Mouse (Mus musculus) ovary, postnatal 14 days (tissue): ENCODE data around the gene Pknox2.

Source experiments
- DNase-seq: peaks from one replicate; pipeline ENCODE4 v3.0.0; 2022; ENCODE audit warnings: low spot score

Gene Pknox2

GRCm38 (mm10) chr9:36990626-36991368 lies 156.4 kb downstream of the Pknox2 start:
- no peak for DNase-seq

DNA sequence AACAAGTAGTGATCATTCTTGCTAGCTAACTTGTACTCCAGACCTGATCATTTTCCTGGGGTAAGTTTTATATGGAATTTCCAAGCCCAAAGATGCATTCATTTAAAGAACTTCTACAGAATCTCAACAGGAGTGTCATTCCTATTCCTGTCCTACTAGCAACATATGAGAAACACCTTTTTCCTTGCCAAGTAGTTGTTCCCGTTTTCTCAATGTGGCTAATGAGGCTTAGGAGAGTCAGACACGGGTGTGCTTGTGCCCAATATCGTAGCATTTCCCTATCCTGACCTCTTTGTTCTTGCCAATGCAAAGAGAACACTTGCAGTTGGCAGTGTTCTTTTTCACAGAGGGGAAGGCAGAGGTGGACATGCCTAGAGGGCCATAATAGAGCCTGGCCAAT lies 157.2 kb downstream of the Pknox2 start:
- no peak for DNase-seq

DNA sequence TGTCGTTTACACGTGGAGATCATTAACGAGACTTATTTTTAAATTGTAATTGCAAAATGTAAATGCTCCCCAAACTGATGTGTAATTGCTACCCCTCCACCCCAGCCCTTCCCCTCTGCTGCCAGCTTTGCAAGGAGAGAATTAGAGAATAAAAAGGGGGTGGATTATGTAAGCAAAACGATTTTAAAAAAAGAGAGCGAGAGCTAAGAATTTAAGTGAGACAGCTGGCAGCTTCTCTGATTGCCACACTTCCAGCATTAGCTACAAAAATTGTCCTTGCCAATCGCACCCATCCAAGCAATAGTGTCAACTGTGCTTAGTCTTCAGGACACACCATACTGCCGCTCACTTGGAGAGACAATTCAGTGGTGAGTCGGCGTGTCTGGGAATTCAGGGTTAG lies 162.0 kb downstream of the Pknox2 start:
- no peak for DNase-seq

- no peak for DNase-seq
Measured at GRCm38 (mm10) chr9:36976596-36977362, 170.4 kb downstream of the Pknox2 start.

DNA sequence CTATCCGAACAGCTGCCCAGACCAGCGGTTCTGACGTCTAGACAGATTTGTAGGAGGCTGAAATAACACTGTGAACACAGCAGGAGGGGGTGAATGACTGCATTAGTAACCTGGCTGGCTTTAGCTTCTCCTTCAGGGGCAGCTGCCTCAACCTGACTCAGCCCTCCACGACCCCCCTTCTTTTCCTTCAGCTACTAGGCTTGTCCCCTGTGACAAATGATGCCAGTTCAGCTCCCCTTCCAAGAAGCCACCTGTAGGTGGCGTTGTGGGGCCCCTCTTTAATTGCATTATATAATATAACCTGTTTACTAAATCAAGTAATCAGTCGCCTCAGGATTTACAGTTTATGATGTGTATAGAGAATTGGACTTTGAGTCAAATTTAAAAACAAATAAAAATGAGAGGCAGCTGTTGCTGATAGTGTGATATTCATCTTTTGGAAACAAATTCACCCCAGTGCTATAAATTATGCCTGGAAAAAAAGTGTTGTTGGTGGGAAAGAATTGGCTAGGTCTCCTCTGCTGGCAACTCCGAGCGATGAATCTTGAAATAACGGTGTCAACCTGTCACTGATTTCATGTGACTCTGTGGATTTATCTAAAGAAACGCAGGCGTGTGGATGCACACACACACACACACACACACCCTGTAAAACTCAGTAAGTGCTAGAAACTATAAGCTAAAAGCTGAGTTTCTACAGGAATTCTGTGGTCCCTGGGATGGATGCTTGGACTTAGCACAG lies 173.6 kb downstream of the Pknox2 start:
- peak; percentile 28 for DNase-seq

GRCm38 (mm10) chr9:36972089-36972488 lies 175.1 kb downstream of the Pknox2 start:
- DNase-seq, result no peak

- no peak for DNase-seq
Measured at GRCm38 (mm10) chr9:36971066-36971465, 176.1 kb downstream of the Pknox2 start.

GRCm38 (mm10) chr9:36970651-36971050 lies 176.6 kb downstream of the Pknox2 start:
- DNase-seq, result peak; percentile 88

- DNase-seq, result no peak
Measured at GRCm38 (mm10) chr9:36969131-36969530, 178.1 kb downstream of the Pknox2 start.

DNA sequence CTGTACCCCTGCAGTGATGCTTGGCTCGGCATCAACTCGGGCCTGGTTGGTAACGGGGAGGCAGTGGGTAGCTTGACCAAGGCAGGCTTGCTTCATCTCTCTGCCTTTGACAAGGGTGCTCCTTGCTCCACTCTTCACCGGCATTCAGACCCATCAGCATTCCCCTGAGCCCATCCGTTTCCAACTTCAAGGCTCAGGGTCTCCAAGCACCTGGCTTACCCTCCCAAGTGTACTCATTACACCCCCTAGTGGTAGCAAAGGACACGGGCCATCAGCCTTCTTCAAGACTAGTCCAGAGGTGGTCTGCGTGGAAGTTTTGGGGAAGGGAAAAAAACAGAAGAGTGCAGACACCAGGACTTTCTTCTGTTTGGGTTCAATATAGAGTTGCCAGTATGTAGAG lies 178.5 kb downstream of the Pknox2 start:
- DNase-seq, result peak; percentile 39

DNA sequence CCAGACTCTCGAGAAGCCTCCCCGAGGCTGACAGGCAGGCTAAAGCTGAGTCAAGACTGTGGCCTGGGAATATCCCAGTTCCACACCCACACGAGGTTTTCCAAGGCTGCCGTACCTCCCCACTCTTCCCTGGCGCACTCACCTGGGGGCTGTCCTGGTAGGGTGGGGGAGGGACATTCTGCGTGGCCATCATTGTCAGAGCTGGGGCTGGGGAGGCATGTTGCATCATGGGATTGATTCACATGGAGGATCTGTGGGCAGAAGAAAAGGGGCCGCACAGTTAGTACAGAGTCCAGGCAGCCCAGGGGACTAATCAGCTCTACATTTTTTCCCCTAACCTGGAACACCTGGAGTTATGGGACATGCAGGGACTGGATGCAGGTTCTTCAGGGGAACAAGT lies 179.0 kb downstream of the Pknox2 start:
- no peak for DNase-seq

DNA sequence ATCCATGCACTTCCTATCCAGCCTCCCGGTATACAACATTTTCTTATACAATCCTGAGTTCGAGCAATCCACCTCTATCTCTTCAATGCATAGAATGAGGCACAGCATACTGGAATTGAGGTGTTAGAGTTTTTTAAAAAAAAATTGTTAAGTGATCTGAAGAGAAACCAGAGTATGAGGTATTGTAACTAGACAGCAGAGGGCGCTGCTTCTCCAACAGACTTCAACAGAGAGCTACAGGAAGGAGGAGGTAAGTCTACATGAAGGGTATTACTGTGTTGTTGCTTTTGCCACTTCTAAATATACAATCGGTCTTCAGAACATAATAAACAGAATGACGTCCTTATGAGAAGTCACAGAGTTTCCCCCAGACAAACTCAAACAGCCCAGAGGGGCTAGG lies 181.5 kb downstream of the Pknox2 start:
- no peak for DNase-seq

GRCm38 (mm10) chr9:36964230-36964629 lies 183.0 kb downstream of the Pknox2 start:
- DNase-seq, result no peak

- no peak for DNase-seq
Measured at GRCm38 (mm10) chr9:36963512-36963911, 183.7 kb downstream of the Pknox2 start.

DNA sequence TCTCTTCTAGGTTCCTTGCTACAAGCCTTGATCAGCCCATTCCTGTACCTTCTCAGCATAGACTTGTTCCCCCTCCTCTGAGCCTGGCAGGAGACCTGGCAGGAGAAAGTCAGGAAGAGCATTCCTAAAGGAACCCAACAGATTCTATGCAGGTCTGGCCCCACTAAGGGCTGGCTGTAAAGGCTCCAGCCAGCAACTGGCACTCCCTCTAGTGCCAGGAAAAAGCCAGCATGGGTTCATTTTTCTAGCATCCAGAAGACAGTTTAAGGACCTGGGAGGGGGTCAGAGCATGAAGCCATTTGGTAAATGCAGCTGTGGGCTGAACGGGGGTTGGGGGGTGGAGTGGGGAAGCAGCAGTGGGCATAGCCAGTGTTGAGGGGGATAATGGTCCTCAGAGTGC lies 185.3 kb downstream of the Pknox2 start:
- no peak for DNase-seq

DNA sequence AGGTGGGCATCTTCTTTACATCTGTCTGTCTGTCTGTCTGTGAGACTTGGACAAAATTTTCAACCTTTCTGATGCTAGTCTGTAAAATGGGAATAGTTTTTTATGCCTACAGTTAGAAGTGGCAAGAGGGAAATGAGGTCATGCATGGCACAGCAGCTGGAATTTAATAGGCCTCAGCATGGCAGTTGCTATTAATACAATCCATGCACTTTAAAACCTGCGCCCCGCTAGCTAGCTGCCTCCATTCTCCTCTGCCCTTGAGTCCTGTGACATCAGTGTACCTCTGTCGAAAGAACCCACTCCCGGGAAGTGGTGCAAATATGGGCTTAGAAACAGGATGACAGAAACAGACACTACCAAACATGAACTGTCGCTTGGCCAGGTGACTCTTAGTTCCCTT lies 186.1 kb downstream of the Pknox2 start:
- DNase-seq, result no peak

- no peak for DNase-seq
Measured at GRCm38 (mm10) chr9:36951133-36951484, 196.1 kb downstream of the Pknox2 start.

- no peak for DNase-seq
Measured at GRCm38 (mm10) chr9:36950271-36951132, 196.7 kb downstream of the Pknox2 start.

DNA sequence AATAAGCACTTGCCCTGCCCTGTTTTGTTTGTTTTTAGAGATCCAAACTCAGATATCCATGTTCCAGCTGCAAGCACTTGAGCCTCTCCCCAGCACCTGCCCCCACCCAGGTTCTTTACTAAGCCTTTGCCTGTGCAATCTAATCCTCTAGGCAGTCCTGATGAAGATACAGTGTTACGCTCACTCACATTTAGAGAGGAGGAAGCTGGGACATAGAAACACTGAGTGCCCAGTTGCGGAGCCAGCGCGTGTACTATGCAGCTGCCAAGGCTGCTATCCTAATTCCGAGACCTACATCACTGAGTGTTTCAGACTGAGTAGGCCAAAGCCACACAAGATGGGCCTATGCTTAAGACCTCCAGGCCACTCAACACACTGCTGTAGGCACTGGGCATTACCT lies 199.0 kb downstream of the Pknox2 start:
- no peak for DNase-seq

GRCm38 (mm10) chr9:36947056-36947694 lies 200.0 kb downstream of the Pknox2 start:
- no peak for DNase-seq

- DNase-seq, result no peak
Measured at GRCm38 (mm10) chr9:36944843-36945242, 202.4 kb downstream of the Pknox2 start.
